Mouse (Mus musculus): ENCODE measurements around the gene Lrrc43. TPM values are rescaled to one million over a fixed set of nuclear protein-coding genes. Genes with fewer than 3 reads are reported as not detected.

Gene Lrrc43
- total RNA-seq, 1 experiment from 2014 or later: not detected

DNA sequence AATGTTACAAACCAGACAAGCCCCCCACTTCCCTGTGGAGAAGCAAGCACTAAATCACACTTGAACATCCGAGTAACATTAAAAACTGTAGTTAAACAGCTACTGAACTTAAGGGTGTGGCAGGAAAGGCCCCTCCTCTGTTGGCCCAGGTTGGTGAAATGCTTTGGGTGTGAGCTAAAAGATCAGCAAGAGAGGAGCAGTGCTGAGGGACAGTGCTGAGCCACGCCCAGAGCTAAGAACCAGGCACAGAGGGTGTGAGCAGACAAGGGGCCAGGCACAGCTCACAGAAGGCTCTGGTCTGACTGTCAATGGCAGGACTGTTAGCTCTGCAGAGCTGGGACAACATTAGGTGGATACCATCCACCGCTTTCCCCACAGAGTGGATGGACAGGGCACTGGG lies 23.0 kb downstream of the Lrrc43 start:
- peak; percentile 46 for ATAC-seq (replicated peaks; ENCODE audit: low read depth, poor library complexity, severe bottlenecking)

DNA sequence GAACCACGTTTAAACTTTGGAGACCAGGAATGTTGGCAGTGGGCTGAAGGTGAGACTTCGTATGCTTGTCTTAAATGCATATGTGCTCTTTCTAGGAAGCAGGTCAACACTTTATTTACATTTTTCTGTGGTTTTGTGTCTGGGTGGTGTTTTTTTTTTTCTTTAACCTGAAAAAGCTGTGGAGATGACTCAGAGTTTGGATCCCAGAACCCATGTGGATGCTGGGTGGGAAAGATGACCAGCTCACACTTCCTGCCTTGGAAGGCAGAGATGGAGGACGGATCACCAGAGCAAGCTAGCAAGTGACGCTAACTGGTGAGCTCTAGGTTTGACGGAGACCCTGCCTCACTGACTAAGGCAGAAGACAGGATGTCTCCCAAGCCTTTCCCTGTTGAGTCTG lies 25.8 kb downstream of the Lrrc43 start:
- no peak for ATAC-seq (replicated peaks; ENCODE audit: low read depth, poor library complexity, severe bottlenecking)

DNA sequence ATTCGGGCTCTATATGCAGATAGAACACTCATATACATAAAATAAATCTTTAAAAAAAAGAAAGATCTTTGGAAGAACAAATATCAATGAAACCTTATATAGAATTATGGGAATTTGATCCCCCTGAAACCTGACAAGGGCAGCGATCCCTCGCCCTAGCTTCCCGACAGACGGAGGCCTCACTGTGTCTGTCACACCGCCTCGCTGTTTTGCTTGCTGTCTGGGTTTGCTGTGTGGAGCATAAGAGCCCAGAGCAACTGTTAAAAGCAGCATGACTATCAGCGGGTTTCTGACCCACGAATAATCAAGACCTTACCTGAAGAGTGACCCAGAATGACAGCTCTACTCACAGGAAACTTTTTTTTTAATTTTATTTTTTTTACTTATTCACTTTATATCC lies 31.6 kb downstream of the Lrrc43 start:
- ATAC-seq (replicated peaks; ENCODE audit: low read depth, poor library complexity, severe bottlenecking): no peak

DNA sequence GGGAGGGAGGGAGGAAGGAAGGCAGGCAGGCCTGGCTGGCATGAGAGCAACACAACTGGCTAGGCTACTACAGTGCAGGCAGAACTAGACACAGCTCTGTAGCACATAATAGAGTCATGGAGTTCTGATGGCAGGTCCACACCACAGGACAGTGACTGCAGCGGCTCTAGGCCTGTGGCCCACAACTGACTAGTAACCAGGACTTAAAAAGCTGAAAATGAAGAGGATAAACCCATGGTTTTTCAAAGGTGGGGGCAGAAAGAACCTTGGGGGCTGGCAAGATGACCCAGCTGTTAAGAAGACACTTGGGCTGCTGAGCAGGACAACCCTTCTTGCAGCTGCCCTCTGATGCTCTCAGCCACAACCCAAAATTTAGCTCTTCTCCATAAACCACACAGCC lies 32.5 kb downstream of the Lrrc43 start:
- ATAC-seq (replicated peaks; ENCODE audit: low read depth, poor library complexity, severe bottlenecking): no peak

DNA sequence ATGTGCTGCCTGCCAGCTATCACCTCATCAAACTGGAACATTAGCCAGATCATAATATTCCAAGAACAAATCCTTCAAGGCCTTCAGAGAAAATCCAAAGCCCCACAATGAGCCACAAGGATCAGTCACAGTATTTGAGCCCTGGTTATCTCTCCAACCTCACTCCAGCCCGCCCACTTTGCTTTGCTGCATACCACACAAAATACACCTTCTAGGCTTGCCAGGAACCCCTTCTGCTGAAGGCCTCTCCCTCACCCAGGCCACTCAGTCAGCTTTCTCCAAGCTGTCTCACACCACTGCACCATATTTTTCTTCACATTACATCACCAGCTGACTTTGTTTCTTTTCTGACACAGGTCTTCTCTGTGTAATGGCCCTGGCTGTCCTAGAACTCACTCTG lies 33.1 kb downstream of the Lrrc43 start:
- ATAC-seq (replicated peaks; ENCODE audit: low read depth, poor library complexity, severe bottlenecking): no peak

DNA sequence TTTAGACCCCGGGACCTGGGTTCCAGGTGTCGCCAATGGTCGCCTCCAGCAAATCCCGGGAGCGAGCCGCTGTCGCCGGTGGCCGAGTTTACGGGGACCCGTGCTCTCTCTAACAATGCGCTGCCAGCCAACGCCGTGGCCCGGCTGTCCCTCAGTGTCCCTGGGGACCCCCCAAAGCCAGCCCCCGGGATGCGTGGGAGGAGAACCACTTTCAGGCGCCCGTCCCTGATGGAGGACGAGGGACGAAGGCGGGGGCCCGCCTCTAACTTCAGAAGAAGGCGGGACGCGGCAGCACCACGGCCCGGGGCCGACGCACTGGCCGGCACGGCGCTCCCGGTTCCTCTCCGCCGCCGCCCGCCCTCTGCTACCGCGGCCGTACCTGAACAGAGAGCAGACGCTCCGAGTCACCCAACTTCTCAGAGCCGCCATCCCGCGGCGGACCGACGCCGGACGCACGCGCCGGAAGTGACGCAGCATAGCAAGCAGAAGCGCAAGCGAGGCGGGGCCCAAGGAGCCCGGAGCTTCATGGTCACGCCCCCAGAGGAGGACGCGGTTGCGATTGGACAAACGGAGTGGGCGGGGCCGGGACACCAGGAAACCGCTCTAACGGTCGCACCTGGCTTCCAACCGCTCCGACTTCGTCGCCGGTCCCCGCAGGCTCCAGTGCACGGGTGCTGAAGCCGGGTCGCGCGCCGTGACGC lies 34.7 kb downstream of the Lrrc43 start, which contains the start of gene Diablo:
Gene Diablo (minus strand): TSS at position 485 of the 701 bp plus-strand sequence.
- peak; percentile 94 for ATAC-seq (replicated peaks; ENCODE audit: low read depth, poor library complexity, severe bottlenecking)

DNA sequence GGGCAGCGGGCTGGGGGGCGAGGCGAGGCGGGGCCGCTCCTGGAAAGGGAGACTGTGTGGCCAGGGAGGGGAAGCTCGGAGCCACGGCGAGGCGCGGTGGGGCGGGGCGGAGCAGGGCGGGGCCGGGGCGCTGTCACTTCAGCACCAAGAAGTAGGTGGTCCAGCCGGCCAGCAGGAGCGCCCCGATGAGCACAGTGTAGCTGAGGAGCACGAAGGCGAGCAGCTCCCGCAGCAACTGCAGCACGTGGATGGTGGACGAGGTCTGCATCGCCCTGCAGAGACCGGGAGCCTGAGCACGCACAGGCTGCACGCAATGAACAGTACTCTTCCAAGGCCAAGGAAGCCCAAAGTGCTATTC lies 35.3 kb downstream of the Lrrc43 start:
- peak; percentile 67 for ATAC-seq (replicated peaks; ENCODE audit: low read depth, poor library complexity, severe bottlenecking)

DNA sequence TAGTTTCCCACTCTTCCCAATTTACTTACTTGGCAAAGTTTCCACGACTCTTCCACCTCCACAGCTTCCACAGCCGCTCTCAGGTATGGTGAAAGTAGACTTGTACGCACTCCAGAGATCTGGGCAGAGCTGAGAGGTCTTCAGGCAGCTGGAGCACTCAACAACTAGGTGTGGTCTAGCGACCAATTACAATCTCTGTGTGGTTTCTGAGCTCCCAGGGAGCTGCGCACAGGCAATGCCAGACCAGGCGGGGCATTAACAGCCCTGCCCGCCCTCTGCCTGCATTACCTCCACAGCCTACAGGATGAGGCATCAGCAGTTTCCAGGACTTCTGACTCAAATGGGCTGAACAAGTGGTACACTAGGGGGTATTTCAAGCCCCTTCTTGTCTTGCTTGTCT lies 36.2 kb downstream of the Lrrc43 start, which contains the start of gene Gm49027:
Gene Gm49027 (minus strand): TSS at position 208 of the 400 bp plus-strand sequence.
- ATAC-seq (replicated peaks; ENCODE audit: low read depth, poor library complexity, severe bottlenecking): no peak

DNA sequence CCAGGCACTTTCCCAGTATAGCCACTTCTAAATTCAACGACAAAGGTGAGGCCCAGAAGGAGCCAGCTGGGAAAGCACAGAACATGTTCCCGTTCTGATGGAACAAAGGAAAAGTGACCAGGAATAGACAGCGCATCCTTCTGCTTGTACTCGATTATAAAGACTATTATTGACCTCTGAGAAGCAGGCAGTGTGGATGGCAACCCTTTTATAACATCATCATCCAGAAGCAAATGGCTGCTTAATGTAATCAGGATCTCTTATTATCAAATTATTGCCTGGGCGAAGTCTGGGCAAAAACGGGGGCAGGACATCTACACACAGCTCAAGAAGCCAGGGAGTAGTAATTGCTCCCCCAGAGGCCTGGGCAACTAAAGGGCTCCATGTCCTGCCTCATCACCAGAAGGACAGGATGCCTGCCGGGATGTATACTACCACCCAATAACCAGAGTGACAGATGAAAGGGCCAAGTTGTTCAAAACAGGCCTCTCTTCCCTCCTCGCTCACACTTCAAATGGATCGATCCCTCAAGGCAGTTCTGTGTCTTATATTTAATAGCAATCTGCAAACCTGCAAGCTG lies 36.9 kb downstream of the Lrrc43 start:
- ATAC-seq (replicated peaks; ENCODE audit: low read depth, poor library complexity, severe bottlenecking): no peak

DNA sequence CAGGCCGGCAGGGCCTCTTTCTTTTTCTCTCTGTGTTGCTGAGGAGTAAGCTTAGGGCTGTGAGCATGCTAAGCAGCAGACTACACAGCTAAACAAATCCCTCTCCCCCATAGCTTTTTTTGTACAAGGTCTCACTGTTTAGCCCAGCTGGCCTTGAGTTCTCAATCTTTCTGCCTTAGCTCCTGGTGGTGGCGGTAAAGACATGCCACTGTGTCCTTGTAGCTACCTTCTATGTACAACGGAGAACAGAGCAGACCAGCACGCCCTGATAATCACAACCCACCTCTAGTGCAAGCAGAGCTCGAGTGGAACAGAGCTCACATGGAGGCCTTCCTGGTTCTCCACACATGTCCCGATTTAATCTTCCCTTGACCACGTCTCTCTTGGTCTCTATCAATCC lies 39.5 kb downstream of the Lrrc43 start:
- ATAC-seq (replicated peaks; ENCODE audit: low read depth, poor library complexity, severe bottlenecking): no peak

DNA sequence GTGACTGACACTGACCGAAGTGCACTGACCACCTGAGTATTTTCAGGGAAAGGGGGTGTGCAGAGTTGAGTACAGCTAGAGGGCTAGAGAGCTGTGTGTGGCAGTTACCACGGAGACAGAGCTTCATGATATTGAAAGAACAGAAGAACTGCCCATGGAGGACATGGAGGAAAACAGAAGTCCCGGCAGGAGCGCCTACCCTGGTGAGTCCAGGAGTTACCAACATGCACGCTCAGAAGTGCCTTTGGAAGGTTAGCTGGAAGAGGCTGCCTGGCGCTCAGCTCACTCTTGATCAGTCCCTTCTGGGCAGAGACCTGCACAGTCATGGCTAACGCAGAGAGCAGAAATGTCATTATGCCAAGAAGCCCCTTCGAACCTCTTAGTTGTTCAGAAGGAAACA lies 41.0 kb downstream of the Lrrc43 start:
- ATAC-seq (replicated peaks; ENCODE audit: low read depth, poor library complexity, severe bottlenecking): no peak

DNA sequence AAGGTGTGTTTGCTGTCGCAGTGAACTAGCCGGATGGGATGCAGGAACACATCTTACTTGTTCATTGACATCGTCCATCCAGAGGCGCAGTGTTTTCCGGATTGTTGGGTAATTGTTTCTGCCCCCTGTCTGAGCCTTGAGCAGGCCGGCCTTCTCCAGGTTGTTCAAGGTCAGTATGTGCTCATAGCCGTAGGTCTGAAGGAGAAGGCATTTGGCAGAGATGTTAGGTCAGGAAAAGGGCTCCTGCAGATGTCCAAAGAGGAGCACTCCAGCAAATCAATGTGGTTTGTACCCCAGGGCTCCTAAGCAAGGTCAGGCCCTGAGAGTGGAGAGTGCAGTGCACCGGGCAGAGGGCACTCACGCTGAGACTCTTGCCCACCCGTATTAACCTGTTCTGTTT lies 44.7 kb downstream of the Lrrc43 start:
- no peak for ATAC-seq (replicated peaks; ENCODE audit: low read depth, poor library complexity, severe bottlenecking)

DNA sequence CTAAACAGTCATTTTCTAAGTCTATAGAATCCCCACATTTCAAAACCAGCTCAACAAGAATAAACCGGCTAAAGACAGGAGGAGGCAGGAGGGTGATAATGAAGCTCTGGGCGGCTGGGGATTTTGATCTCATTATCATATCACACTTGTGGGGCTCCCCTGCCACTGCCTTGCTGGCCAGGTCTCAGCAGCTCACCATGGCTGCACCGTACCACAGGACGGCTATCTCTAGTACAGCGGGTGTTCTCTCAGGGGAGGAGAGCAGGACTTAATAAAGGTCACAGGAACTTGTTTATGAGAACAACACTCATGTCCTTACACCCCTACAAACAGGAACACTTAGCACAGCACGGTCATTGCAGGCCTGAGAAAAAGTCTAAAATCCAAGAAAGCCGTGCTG lies 66.6 kb downstream of the Lrrc43 start:
- no peak; the same call in 1 of the 2 replicates for ATAC-seq (replicated peaks; ENCODE audit: low read depth, poor library complexity, severe bottlenecking)

DNA sequence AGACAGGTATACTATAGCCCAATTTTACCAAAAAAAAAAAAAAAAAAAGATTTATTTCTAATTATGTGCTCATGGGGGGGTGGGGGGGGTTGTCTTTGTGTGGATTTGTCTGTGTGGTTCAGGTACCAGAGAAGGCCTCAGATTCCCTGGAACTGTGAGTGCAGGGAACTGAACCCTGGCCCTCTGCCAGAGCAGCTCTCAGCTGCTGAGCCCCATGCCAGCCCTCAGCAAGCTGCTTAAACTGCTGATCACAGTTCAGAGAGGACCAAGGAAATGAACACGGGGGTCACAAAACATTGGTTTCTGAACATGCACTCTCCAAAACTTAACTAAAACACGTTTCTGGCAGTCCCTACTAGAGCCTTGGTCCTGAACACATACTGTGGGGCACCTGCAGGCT lies 67.3 kb downstream of the Lrrc43 start:
- ATAC-seq (replicated peaks; ENCODE audit: low read depth, poor library complexity, severe bottlenecking): no peak

Other genes starting within 250 kb of the Lrrc43 start
- not detected in 2 replicates for gene Wdr66, start 237.2 kb upstream of the Lrrc43 start, total RNA-seq (2017)
- gene Bcl7a, start 145.5 kb upstream of the Lrrc43 start, total RNA-seq (2017): 18.9 and 19.4 TPM in 2 replicates
- 9.1 and 13.9 TPM in 2 replicates for gene Mlxip, start 94.5 kb upstream of the Lrrc43 start, total RNA-seq (2017)
- not detected in 2 replicates for gene Il31, start 184 bp downstream of the Lrrc43 start, total RNA-seq (2017)
- 0.14 TPM in 1 of 2 replicates, not detected in the other for gene B3gnt4, start 21.2 kb downstream of the Lrrc43 start, total RNA-seq (2017)
- 38.3 and 60.5 TPM in 2 replicates for gene Diablo, start 34.9 kb downstream of the Lrrc43 start, total RNA-seq (2017)
- not detected in 2 replicates for gene Gm49027, start 36.2 kb downstream of the Lrrc43 start, total RNA-seq (2017)
- gene Vps33a, start 83.7 kb downstream of the Lrrc43 start, total RNA-seq (2017): 20.5 and 22.8 TPM in 2 replicates
- 80.8 and 105 TPM in 2 replicates for gene Clip1, start 195.3 kb downstream of the Lrrc43 start, total RNA-seq (2017)
- 79.9 and 124 TPM in 2 replicates for gene Zcchc8, start 231.8 kb downstream of the Lrrc43 start, total RNA-seq (2017)

Data from common myeloid progenitor, adult 5-6 weeks (primary cell).